Mouse (Mus musculus): ENCODE measurements around the gene Nrxn1. TPM values are rescaled to one million over a fixed set of nuclear protein-coding genes. Genes with fewer than 3 reads are reported as not detected.

Nrxn1 gene
- total RNA-seq, 2 experiments from 2014 or later = 9.8 to 15.0 TPM

- DNase-seq = no peak
Observed at GRCm38 (mm10) chr17:90654506-90654905, 438.4 kb downstream of the Nrxn1 start.

GRCm38 (mm10) chr17:90653347-90653746, 439.5 kb downstream of the Nrxn1 start:
- DNase-seq = no peak

- no peak for DNase-seq
Observed at GRCm38 (mm10) chr17:90650279-90650678, 442.6 kb downstream of the Nrxn1 start.

- DNase-seq = no peak
Observed at GRCm38 (mm10) chr17:90638970-90639524, 453.8 kb downstream of the Nrxn1 start.

GRCm38 (mm10) chr17:90638183-90638727, 454.6 kb downstream of the Nrxn1 start:
- no peak for DNase-seq

GRCm38 (mm10) chr17:90631371-90631770, 461.5 kb downstream of the Nrxn1 start:
- no peak for DNase-seq

GRCm38 (mm10) chr17:90629851-90630250, 463.0 kb downstream of the Nrxn1 start:
- no peak for DNase-seq

- peak; percentile 21 for DNase-seq
Observed at GRCm38 (mm10) chr17:90628469-90628868, 464.4 kb downstream of the Nrxn1 start.

- no peak for DNase-seq
Observed at GRCm38 (mm10) chr17:90628004-90628403, 464.9 kb downstream of the Nrxn1 start.

GRCm38 (mm10) chr17:90627395-90627794, 465.5 kb downstream of the Nrxn1 start:
- DNase-seq = no peak

GRCm38 (mm10) chr17:90624591-90625266, 468.1 kb downstream of the Nrxn1 start:
- DNase-seq = peak; percentile 3

- no peak for DNase-seq
Observed at GRCm38 (mm10) chr17:90621828-90622227, 471.0 kb downstream of the Nrxn1 start.

GRCm38 (mm10) chr17:90615019-90615418, 477.9 kb downstream of the Nrxn1 start:
- DNase-seq = no peak

GRCm38 (mm10) chr17:90607427-90607806, 485.5 kb downstream of the Nrxn1 start:
- DNase-seq = no peak

- DNase-seq = peak; percentile 74
Observed at GRCm38 (mm10) chr17:90606718-90607426, 486.0 kb downstream of the Nrxn1 start.

GRCm38 (mm10) chr17:90599570-90600524, 493.0 kb downstream of the Nrxn1 start:
- DNase-seq = no peak

- DNase-seq = no peak
Observed at GRCm38 (mm10) chr17:90594798-90595533, 497.9 kb downstream of the Nrxn1 start.

GRCm38 (mm10) chr17:90586891-90587290, 506.0 kb downstream of the Nrxn1 start:
- no peak for DNase-seq

- peak; percentile 54 for DNase-seq
Observed at GRCm38 (mm10) chr17:90584666-90585195, 508.1 kb downstream of the Nrxn1 start.

- peak; percentile 10 for DNase-seq
Observed at GRCm38 (mm10) chr17:90583826-90584534, 508.9 kb downstream of the Nrxn1 start.

All from adrenal gland, postnatal 10 days (tissue).